Mouse (Mus musculus): ENCODE data around the gene Arhgap19. TPM values are rescaled to one million over a fixed set of nuclear protein-coding genes. Genes with fewer than 3 reads are reported as not detected.

The Arhgap19 gene
- total RNA-seq (2014; rRNA removed; ENCODE audit: low replicate concordance): 11.1 and 13.2 TPM in 2 replicates
- polyA plus RNA-seq (2015; fragmentation: Nextera tagmentation; extraction: Ambion mirVana): 2.4 and 2.7 TPM in 2 replicates

- Histone ChIP-seq H3K4me1 (ENCODE audit: control insufficient read depth, insufficient read depth) (peaks cover 16% of the 10 kb centered on the region), H3K36me3 (replicated peaks; ENCODE audit: control insufficient read depth, insufficient read depth, low read length) (no peaks in the 10 kb centered on the region), H3K9me3 (replicated peaks; ENCODE audit: control insufficient read depth, low read length) (0 out of 2 replicates have a peak, but pooled peaks cover 4% of the 10 kb centered on the region), H3K4me3 (ENCODE audit: low read depth, low read length) (peak within 1 kb of the TSS; percentile 83), H3K27ac (ENCODE audit: low read depth) (peak within 1 kb of the TSS; percentile 65; the same call in 1 of the 2 replicates), H3K9ac (replicated peaks; ENCODE audit: low read depth, low read length) (peak within 1 kb of the TSS; percentile 67), H3K4me2 (ENCODE audit: low read depth, low read length) (peak within 1 kb of the TSS; percentile 71), H3K27me3 (ENCODE audit: control insufficient read depth, insufficient read depth, low read length) (no peaks in the 10 kb centered on the region)
- TF ChIP-seq CTCF (IDR thresholded peaks at IDR 0.05; ENCODE audit: low read depth) (no peak), EP300 (IDR thresholded peaks at IDR 0.05; ENCODE audit: low read depth) (no peak; the same call in 1 of the 2 replicates)
- peak; percentile 98 for DNase-seq (ENCODE audit: low spot score)
- peak; percentile 100 for ATAC-seq (ENCODE audit: insufficient read depth, low read depth)
- under 1% methylated on average over 46 of the region's 48 CpGs for WGBS
Measured at GRCm38 (mm10) chr19:41801742-41802369, at the start of gene Arhgap19. Gene Arhgap19, minus strand, starts transcription at chr19:41802047.

DNA sequence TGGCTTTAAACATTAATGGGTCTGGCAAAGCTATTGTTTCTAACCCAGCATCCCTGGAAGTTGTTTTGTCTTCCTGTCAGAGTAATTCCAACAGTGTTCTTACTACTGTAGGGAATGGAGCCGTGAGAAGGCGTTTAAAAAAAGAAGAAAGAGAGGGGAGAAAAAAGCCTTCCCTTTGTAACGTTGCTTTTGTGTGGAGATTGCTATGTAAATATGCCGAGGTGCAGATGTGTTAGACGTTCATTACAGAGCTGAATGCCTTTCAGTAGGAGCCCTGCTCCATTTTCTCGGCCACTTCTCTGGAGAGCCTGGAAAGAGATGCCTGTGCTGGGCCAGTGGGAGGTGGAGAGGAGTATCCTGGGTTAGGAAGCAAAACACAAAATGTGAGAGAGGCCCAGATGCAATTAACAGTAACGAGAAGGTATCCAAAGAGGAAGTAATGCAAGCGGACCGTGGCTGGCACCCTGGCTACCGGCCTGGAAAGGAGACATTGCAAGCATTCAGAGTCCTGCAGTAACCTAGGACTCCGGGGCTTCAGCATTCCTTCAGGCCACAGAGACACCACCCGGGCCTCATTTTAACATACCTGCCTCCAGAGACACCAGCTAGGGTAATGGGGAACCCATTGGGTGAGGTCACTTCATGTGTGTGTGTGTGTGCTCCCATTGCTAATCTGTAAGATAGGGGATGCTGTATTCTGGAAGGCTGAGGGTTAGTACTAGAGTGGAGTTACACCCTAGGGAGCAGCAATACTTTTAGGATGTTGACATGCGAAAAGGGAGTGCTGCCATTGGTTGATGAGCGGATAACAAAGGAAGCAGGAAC, 49.1 kb upstream of the Arhgap19 start:
- ATAC-seq (ENCODE audit: insufficient read depth, low read depth): no peak
- H3K36me3 ChIP-seq (replicated peaks; ENCODE audit: control insufficient read depth, insufficient read depth, low read length): no peaks in the 10 kb centered on the region
- H3K27ac ChIP-seq (ENCODE audit: low read depth): peak overlapping the region; percentile 20; the same call in 1 of the 2 replicates
- TF ChIP-seq CTCF (IDR thresholded peaks at IDR 0.05; ENCODE audit: low read depth): no peak
- TF ChIP-seq EP300 (IDR thresholded peaks at IDR 0.05; ENCODE audit: low read depth): no peak
- WGBS: 38% methylated on average over 14 of the region's 14 CpGs
- H3K27me3 ChIP-seq (ENCODE audit: control insufficient read depth, insufficient read depth, low read length): no peaks in the 10 kb centered on the region
- DNase-seq (ENCODE audit: low spot score): no peak
- 0 out of 2 replicates have a peak, but pooled peaks cover 6% of the 10 kb centered on the region for H3K4me1 ChIP-seq (ENCODE audit: control insufficient read depth, insufficient read depth)
- H3K4me3 ChIP-seq (ENCODE audit: low read depth, low read length): no peak overlapping the region
- no peaks in the 10 kb centered on the region for H3K9me3 ChIP-seq (replicated peaks; ENCODE audit: control insufficient read depth, low read length)
- H3K4me2 ChIP-seq (ENCODE audit: low read depth, low read length): no peak overlapping the region
- no peak overlapping the region for H3K9ac ChIP-seq (replicated peaks; ENCODE audit: low read depth, low read length)

- 0 out of 2 replicates have a peak, but pooled peaks cover 6% of the 10 kb centered on the region for H3K4me1 ChIP-seq (ENCODE audit: control insufficient read depth, insufficient read depth)
- no peaks in the 10 kb centered on the region for H3K36me3 ChIP-seq (replicated peaks; ENCODE audit: control insufficient read depth, insufficient read depth, low read length)
- H3K4me2 ChIP-seq (ENCODE audit: low read depth, low read length): no peak overlapping the region
- DNase-seq (ENCODE audit: low spot score) (no peak), ATAC-seq (ENCODE audit: insufficient read depth, low read depth) (no peak)
- H3K9ac ChIP-seq (replicated peaks; ENCODE audit: low read depth, low read length): no peak overlapping the region
- TF ChIP-seq EP300 (IDR thresholded peaks at IDR 0.05; ENCODE audit: low read depth) (no peak), CTCF (IDR thresholded peaks at IDR 0.05; ENCODE audit: low read depth) (no peak)
- WGBS: 42% methylated on average over 6 of the region's 6 CpGs
- H3K27me3 ChIP-seq (ENCODE audit: control insufficient read depth, insufficient read depth, low read length): no peaks in the 10 kb centered on the region
- no peak overlapping the region for H3K27ac ChIP-seq (ENCODE audit: low read depth)
- no peak overlapping the region for H3K4me3 ChIP-seq (ENCODE audit: low read depth, low read length)
- no peaks in the 10 kb centered on the region for H3K9me3 ChIP-seq (replicated peaks; ENCODE audit: control insufficient read depth, low read length)
Measured at GRCm38 (mm10) chr19:41850021-41850718, 48.3 kb upstream of the Arhgap19 start.

- Histone ChIP-seq H3K27ac (ENCODE audit: low read depth) (peak within 1 kb of the TSS; percentile 83), H3K4me1 (ENCODE audit: control insufficient read depth, insufficient read depth) (0 out of 2 replicates have a peak, but pooled peaks cover 6% of the 10 kb centered on the region), H3K9ac (replicated peaks; ENCODE audit: low read depth, low read length) (peak within 1 kb of the TSS; percentile 79), H3K4me3 (ENCODE audit: low read depth, low read length) (peak within 1 kb of the TSS; percentile 75), H3K36me3 (replicated peaks; ENCODE audit: control insufficient read depth, insufficient read depth, low read length) (no peaks in the 10 kb centered on the region), H3K27me3 (ENCODE audit: control insufficient read depth, insufficient read depth, low read length) (no peaks in the 10 kb centered on the region), H3K9me3 (replicated peaks; ENCODE audit: control insufficient read depth, low read length) (no peaks in the 10 kb centered on the region), H3K4me2 (ENCODE audit: low read depth, low read length) (peak within 1 kb of the TSS; percentile 100)
- DNase-seq (ENCODE audit: low spot score): peak; percentile 90
- ATAC-seq (ENCODE audit: insufficient read depth, low read depth): peak; percentile 95
- no peak for TF ChIP-seq CTCF (IDR thresholded peaks at IDR 0.05; ENCODE audit: low read depth)
- peak; percentile 54; the same call in 1 of the 2 replicates for TF ChIP-seq EP300 (IDR thresholded peaks at IDR 0.05; ENCODE audit: low read depth)
- under 1% methylated on average over 69 of the region's 72 CpGs for WGBS
Measured at GRCm38 (mm10) chr19:41847992-41848851, 46.4 kb upstream of the Arhgap19 start, which contains the start of gene Frat2. Gene Frat2, minus strand, starts transcription at chr19:41848132.
